Mouse (Mus musculus): ENCODE measurements around the gene Olfr1402.

Olfr1402 gene

GRCm38 (mm10) chr3:97421920-97422319, at the start of gene Olfr1402:
Gene Olfr1402 (minus strand): TSS chr3:97422020.
- DNase-seq = no peak

DNA sequence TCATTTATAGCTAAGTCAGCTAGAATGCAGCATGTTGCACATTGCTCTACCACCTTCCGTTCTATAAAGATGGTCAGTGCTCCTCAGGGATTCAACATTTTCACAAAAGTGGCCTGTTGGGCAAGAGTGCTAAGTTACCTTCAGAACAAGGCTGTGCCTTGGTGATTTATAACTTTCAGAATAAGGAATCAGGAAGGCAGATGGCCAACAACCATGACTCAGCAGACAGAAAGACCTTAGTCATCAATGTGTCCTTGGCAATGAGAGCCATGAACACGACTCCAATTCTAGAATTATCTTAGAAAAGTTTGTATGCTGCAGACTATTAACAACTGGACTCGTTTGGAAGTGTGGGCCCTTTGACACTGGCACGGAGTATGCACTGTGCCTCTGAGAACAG, 33.5 kb upstream of the Olfr1402 start:
- DNase-seq = no peak

DNA sequence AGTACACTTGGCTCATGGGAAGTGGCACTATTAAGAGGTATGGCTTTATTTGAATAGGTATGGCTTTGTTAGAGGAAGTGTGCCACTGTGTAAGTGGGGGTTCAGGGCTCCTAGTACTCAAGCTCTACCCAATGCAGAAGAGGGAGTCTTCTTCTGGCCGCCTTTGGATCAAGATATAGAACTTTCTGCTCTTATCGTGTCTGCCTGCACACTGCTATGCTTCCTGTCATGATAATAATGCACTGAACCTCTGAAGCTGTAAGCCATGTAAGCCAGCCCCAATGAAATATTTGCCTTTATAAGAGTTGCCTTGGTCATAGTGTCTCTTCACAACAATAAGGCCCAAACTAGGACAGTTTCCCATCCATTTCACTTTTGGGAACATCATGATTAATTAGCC, 16.8 kb upstream of the Olfr1402 start:
- no peak for DNase-seq

DNA sequence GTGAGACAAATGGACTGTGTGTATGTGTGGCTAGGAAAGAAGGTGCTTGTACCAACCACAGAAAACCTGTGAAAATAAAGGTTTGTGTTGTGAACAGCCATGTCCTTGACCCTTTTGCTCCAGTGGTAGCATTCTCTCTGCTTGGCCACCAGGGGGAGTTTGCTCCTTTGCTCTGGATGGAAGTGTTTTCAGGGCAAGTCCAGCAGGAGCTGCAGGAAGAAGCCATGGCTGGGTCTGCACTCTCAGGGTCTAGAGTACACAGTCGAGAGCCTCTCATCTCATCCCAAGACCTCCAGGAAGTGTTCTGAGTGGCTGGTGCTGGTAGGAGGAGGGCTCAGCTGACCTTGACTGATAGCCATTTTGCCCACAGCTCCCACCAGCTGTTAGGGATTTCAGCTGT, 27.5 kb downstream of the Olfr1402 start:
- no peak for DNase-seq

GRCm38 (mm10) chr3:97393079-97393478, 28.7 kb downstream of the Olfr1402 start:
- DNase-seq = no peak

DNA sequence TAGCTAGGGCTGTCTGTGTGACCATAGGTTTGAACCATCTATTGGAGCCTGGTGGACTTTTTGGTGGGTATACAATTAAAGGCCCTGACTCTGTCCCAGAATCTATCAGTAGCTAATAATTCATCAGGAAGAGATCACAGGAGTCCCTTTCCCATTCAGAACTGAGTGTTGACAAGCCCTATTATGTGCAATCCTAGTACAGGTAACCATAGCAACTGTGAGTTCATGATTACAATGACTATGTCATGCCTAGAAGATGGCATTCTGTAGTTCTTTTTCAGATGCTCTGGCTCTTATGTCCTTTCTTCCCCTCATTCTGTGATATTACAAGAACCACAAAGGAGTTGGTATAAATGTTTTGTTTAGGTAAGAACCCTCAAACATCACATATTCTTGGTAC, 51.4 kb downstream of the Olfr1402 start:
- no peak for DNase-seq

DNA sequence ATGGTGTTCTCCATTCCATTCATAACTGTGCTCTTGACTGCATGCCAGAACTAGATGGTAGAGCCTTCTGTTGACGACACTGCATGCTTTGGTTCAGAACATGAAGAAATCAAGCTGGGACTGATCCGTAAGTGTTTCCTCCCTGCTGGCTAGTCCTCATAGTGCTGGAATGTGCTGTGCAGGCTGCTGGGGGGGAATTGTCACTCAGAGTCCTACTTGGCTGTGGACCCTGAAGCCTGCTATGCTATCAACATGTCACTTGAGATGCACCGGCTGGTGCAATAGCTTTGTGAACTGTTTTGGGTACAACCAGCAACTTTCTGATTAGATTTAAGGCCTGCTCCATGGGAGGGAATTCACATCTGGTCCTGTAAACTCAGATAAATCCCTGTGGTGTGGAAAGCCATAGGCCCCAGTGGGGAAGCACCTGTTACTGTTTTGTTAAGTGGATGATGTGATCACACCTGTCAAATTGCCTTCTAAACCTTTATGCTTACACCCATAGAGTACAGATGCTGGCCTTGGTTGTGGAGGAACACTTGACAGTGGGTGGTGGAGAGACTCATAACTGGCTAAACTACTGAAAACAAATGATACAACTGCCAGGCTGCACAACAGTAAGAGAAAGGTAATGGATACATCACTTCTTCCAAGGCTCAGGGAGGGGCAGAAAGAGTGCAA, 58.3 kb downstream of the Olfr1402 start:
- no peak for DNase-seq

GRCm38 (mm10) chr3:97358448-97358847, 63.4 kb downstream of the Olfr1402 start:
- no peak for DNase-seq

Data from right cerebral cortex, postnatal 14 days (tissue).